In the genomic region with DNA sequence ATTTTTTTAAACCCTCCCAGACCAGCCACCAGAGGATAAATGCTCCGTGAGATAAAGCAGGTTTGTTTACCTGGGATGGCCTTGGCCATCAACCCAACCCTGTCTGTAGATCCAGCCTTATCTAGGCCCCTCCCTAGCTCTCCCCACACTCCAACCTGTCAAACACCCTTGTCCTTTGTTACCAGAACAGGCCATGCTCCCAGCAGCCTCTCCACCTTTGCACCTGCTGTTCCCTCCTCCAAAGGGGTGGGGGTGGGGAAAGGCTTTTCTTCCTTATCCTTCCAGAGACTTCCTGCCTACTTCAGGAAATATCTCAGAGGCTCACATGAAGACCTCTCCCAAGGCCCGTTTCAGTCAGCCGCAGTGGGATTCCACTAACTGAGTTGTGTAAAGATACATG, we compare ENCODE assay signal across 20 mouse cellular contexts. TPM values are rescaled to one million over a fixed set of nuclear protein-coding genes. Genes with fewer than 3 reads are reported as not detected.
A peak's percentile ranks its signal among the peaks of the same experiment; 100 is the strongest.
DNase-seq lines count a peak whose midpoint lies in the region; ATAC-seq and TF ChIP-seq lines count a peak whose summit lies in the region.
"Had no signal": no experiment of that assay in that cellular context is flagged by ENCODE, and none has a peak within 500 bp of the region (broad histone marks: within the 10 kb centered on the region; RNA-seq: fewer than 3 reads in every experiment).

No protein-coding gene starts in this region.

- DNase-seq in lung, postnatal 25 days (ENCODE audit: low spot score) = peak; percentile 66
- DNase-seq in lung, postnatal 10 days = no peak
- DNase-seq in liver, adult 2 months (ENCODE audit: extremely low read depth, low read depth, low spot score) = peak; percentile 97
- DNase-seq in liver, postnatal 0 days = peak; percentile 52
- DNase-seq in yolk sac, embryonic 10.5 days (ENCODE audit: low spot score) = peak; percentile 83
- DNase-seq in frontal cortex, adult 2 months (ENCODE audit: extremely low spot score in 1 of 2, low spot score in 1 of 2) = no peak
- DNase-seq in midbrain, embryonic 11.5 days (ENCODE audit: low spot score, missing footprints) = no peak
- DNase-seq: cerebellum, adult 9-11 months; gastrocnemius, postnatal 36 days; kidney, adult 2 months; kidney, postnatal 25 days; layer of hippocampus, postnatal 36 days; right cerebral cortex, postnatal 14 days had no signal

- TF ChIP-seq CTCF in liver, adult 2 months (IDR thresholded peaks at IDR 0.05; ENCODE audit: low read depth, low read length) = no peak
- TF ChIP-seq CTCF in liver, postnatal 0 days (IDR thresholded peaks at IDR 0.05; ENCODE audit: low read depth) = no peak

- peaks cover 23% of the 10 kb centered on the region for H3K79me2 ChIP-seq in liver, adult 2 months (ENCODE audit: control insufficient read depth, insufficient read depth, low read length)

- peak overlapping the region; percentile 87 for H3K4me2 ChIP-seq in liver, postnatal 0 days (ENCODE audit: low read depth, low read length)
- H3K4me2 ChIP-seq in midbrain, embryonic 11.5 days = no peak overlapping the region
- H3K4me2 ChIP-seq: forebrain, embryonic 15.5 days; midbrain, embryonic 15.5 days had no signal

- ATAC-seq in liver, postnatal 0 days = peak; percentile 47
- no peak for ATAC-seq in midbrain, embryonic 11.5 days (ENCODE audit: low FRiP score)
- no peak for ATAC-seq in megakaryocyte-erythroid progenitor cell, adult 5-6 weeks (replicated peaks; ENCODE audit: low FRiP score, low TSS enrichment, poor library complexity, severe bottlenecking)
- ATAC-seq: forebrain, embryonic 15.5 days; hindbrain, embryonic 16.5 days; midbrain, embryonic 15.5 days had no signal

- 11% methylated on average over 3 of the region's 3 CpGs for WGBS in liver, adult 2 months
- 40% methylated on average over 3 of the region's 3 CpGs for WGBS in liver, postnatal 0 days (ENCODE audit: insufficient replicate concordance)
- 65% methylated on average over 3 of the region's 3 CpGs for WGBS in midbrain, embryonic 11.5 days

- no peak for TF ChIP-seq POLR2A in liver, adult 2 months (IDR thresholded peaks at IDR 0.05; ENCODE audit: extremely low read depth, insufficient read depth, low read length)

- no peaks in the 10 kb centered on the region for H3K27me3 ChIP-seq in liver, adult 2 months (ENCODE audit: control insufficient read depth, insufficient read depth, low read length)
- peaks cover 39% of the 10 kb centered on the region for H3K27me3 ChIP-seq in liver, postnatal 0 days (ENCODE audit: insufficient read depth, low read length)
- peaks cover 48% of the 10 kb centered on the region for H3K27me3 ChIP-seq in midbrain, embryonic 11.5 days (ENCODE audit: control insufficient read depth, insufficient read depth, low read length)
- H3K27me3 ChIP-seq: CH12.LX had no signal

- peak overlapping the region; percentile 80 for H3K9ac ChIP-seq in liver, adult 2 months (ENCODE audit: low read depth, low read length)
- no peak overlapping the region for H3K9ac ChIP-seq in liver, postnatal 0 days (replicated peaks)
- no peak overlapping the region for H3K9ac ChIP-seq in midbrain, embryonic 11.5 days (ENCODE audit: low read length)
- H3K9ac ChIP-seq: embryonic facial prominence, embryonic 13.5 days; forebrain, embryonic 15.5 days; midbrain, embryonic 15.5 days; neural tube, embryonic 15.5 days had no signal

- H3K36me3 ChIP-seq in liver, adult 2 months (ENCODE audit: control insufficient read depth, insufficient read depth, low read length) = peaks cover 9% of the 10 kb centered on the region
- no peaks in the 10 kb centered on the region for H3K36me3 ChIP-seq in liver, postnatal 0 days (replicated peaks; ENCODE audit: insufficient read depth, low read length)
- no peaks in the 10 kb centered on the region for H3K36me3 ChIP-seq in midbrain, embryonic 11.5 days (ENCODE audit: control insufficient read depth, insufficient read depth, low read length)
- H3K36me3 ChIP-seq: embryonic facial prominence, embryonic 13.5 days; forebrain, embryonic 15.5 days; midbrain, embryonic 15.5 days; neural tube, embryonic 15.5 days had no signal

- peak; percentile 62; the same call in 1 of the 2 replicates for TF ChIP-seq EP300 in liver, postnatal 0 days (IDR thresholded peaks at IDR 0.05; ENCODE audit: low read depth)

- no peaks in the 10 kb centered on the region for H3K9me3 ChIP-seq in liver, postnatal 0 days (ENCODE audit: low read length)
- no peaks in the 10 kb centered on the region for H3K9me3 ChIP-seq in midbrain, embryonic 11.5 days (ENCODE audit: control insufficient read depth, low read length)
- H3K9me3 ChIP-seq: embryonic facial prominence, embryonic 13.5 days; forebrain, embryonic 15.5 days; midbrain, embryonic 15.5 days; neural tube, embryonic 15.5 days had no signal

- no peak overlapping the region for H3K4me3 ChIP-seq in liver, adult 2 months (ENCODE audit: insufficient read depth, low read depth, low read length)
- H3K4me3 ChIP-seq in liver, postnatal 0 days (ENCODE audit: low read depth, low read length) = no peak overlapping the region
- H3K4me3 ChIP-seq in midbrain, embryonic 11.5 days (ENCODE audit: low read depth, low read length) = no peak overlapping the region
- H3K4me3 ChIP-seq: embryonic facial prominence, embryonic 13.5 days; forebrain, embryonic 15.5 days; midbrain, embryonic 15.5 days; neural tube, embryonic 15.5 days had no signal

- H3K27ac ChIP-seq in liver, adult 2 months (replicated peaks; ENCODE audit: insufficient read depth, low read depth, low read length) = peak overlapping the region; percentile 90
- peak overlapping the region; percentile 85 for H3K27ac ChIP-seq in liver, postnatal 0 days (ENCODE audit: low read depth)
- no peak overlapping the region for H3K27ac ChIP-seq in midbrain, embryonic 11.5 days (ENCODE audit: low read depth, low read length)
- H3K27ac ChIP-seq: embryonic facial prominence, embryonic 13.5 days; forebrain, embryonic 15.5 days; midbrain, embryonic 15.5 days; neural tube, embryonic 15.5 days had no signal

- peaks cover 10% of the 10 kb centered on the region for H3K4me1 ChIP-seq in liver, adult 2 months (ENCODE audit: control insufficient read depth, insufficient read depth, low read length)
- peaks cover 20% of the 10 kb centered on the region for H3K4me1 ChIP-seq in liver, postnatal 0 days (ENCODE audit: insufficient read depth)
- H3K4me1 ChIP-seq in midbrain, embryonic 11.5 days (ENCODE audit: control insufficient read depth, insufficient read depth, low read length) = peaks cover 12% of the 10 kb centered on the region

RNA-seq across cellular contexts. Expression of a gene that starts 2.6 kb away (rescaled TPM):
- total RNA-seq in liver, adult 2 months (2014; rRNA removed) = 177 and 199 TPM in 2 replicates
- polyA plus RNA-seq in liver, adult 2 months (2012; rRNA removed) = 349 and 390 TPM in 2 replicates
- polyA plus RNA-seq in liver, postnatal 0 days (2015; fragmentation: Nextera tagmentation; extraction: Ambion mirVana) = 20.2 and 34.0 TPM in 2 replicates
- 5.3 and 5.7 TPM in 2 replicates for polyA plus RNA-seq in frontal cortex, adult 2 months (2012; rRNA removed)
- polyA plus RNA-seq in midbrain, embryonic 11.5 days (2014; fragmentation: Nextera tagmentation; extraction: Ambion mirVana) = 0.37 and 0.60 TPM in 2 replicates
- total RNA-seq in megakaryocyte-erythroid progenitor cell, adult 5-6 weeks (2014; fragmentation: Nextera tagmentation) = 0.37 and 1.6 TPM in 2 replicates
- total RNA-seq in megakaryocyte-erythroid progenitor cell, adult 5-6 weeks (2017) = 1.9 TPM in 1 of 2 replicates, not detected in the other
- total RNA-seq: CH12.LX had no signal

Comparison
In these comparisons a context has a peak if more than half of its experiments do, and no peak if none do; other contexts are left out.
1. DNase-seq: peak in lung, postnatal 25 days (single experiment), liver, adult 2 months (single experiment), liver, postnatal 0 days (single experiment) and yolk sac, embryonic 10.5 days (single experiment); none in lung, postnatal 10 days (single experiment), frontal cortex, adult 2 months (0 of 2) and midbrain, embryonic 11.5 days (single experiment).
2. RNA of a gene that starts 2.6 kb away (polyA plus RNA-seq): 349 to 390 TPM in liver, adult 2 months; 20.2 to 34.0 TPM in liver, postnatal 0 days, 5.3 to 5.7 TPM in frontal cortex, adult 2 months and 0.37 to 0.60 TPM in midbrain, embryonic 11.5 days; every median in the first group is over 10 times any median in the second.